Mouse (Mus musculus) forebrain, postnatal 0 days (tissue): ENCODE results near the gene Cdr2. TPM values are rescaled to one million over a fixed set of nuclear protein-coding genes. Genes with fewer than 3 reads are reported as not detected.
A peak's percentile ranks its signal among the peaks of the same experiment; 100 is the strongest.
"Not testable (repeated sequence)": the region's sequence is repeated elsewhere in the genome, so short reads cannot be mapped to it uniquely, and the experiment has no call there.

Experiments used
- ATAC-seq: fragments of 200-750 bp; cut with Nextera tagmentation; 2 replicates; pipeline ENCODE4 v1.8.0; 2017; ENCODE audit warnings: mild to moderate bottlenecking, moderate library complexity
- DNase-seq: peaks from one replicate; pipeline ENCODE4 v3.0.0-alpha.2; 2015
- H3K27ac ChIP-seq: fragments of 300-500 bp; sonication (generic); 2 replicates; pipeline ENCODE4 v1.5.1; 2014; ENCODE audit warnings: low read depth, mild to moderate bottlenecking, antibody characterized with exemption, low read length, moderate library complexity, mixed read lengths
- H3K27me3 ChIP-seq: fragments of 300-500 bp; sonication (generic); 2 replicates; pipeline ENCODE4 v1.6.1; 2014; ENCODE audit warnings: mild to moderate bottlenecking, low read length, mixed read lengths; ENCODE audit not compliant: insufficient read depth
- H3K36me3 ChIP-seq: fragments of 300-500 bp; sonication (generic); 2 replicates; pipeline ENCODE4 v1.6.1; 2014; ENCODE audit warnings: mild to moderate bottlenecking, moderate library complexity; ENCODE audit not compliant: insufficient read depth
- H3K4me1 ChIP-seq: fragments of 300-500 bp; sonication (generic); 2 replicates; pipeline ENCODE4 v1.6.1; 2014; ENCODE audit warnings: antibody characterized with exemption; ENCODE audit not compliant: insufficient read depth
- H3K4me2 ChIP-seq: fragments of 300-500 bp; sonication (generic); 2 replicates; pipeline ENCODE4 v1.6.1; 2014; ENCODE audit warnings: low read depth, mild to moderate bottlenecking, moderate library complexity
- H3K4me3 ChIP-seq: fragments of 300-500 bp; sonication (generic); 2 replicates; pipeline ENCODE4 v1.5.1; 2014; ENCODE audit warnings: low read depth, low read length, mixed read lengths
- H3K9ac ChIP-seq: fragments of 300-500 bp; sonication (generic); 2 replicates; pipeline ENCODE4 v1.6.1; 2014; ENCODE audit warnings: mild to moderate bottlenecking
- H3K9me3 ChIP-seq: fragments of 300-500 bp; sonication (generic); 2 replicates; pipeline ENCODE4 v1.6.1; 2016; ENCODE audit warnings: low read length
- CTCF ChIP-seq: sonication (generic); IDR thresholded peaks from 2 replicates; pipeline ENCODE4 v1.5.1; 2016; ENCODE audit warnings: antibody characterized with exemption, control low read depth, low read depth
- WGBS: fragments of 180-500 bp; shearing (Covaris S2); extraction: QIAGEN DNeasy Blood & Tissue Kit; methylation state at CpG from one replicate; pipeline ENCODE4 v1.1.7; 2014; 5-methylcytosine and 5-hydroxymethylcytosine counted together
- polyA plus RNA-seq: library from polyadenylated mRNA; unstranded; fragments of >200 nt; fragmentation: Nextera tagmentation; extraction: Ambion mirVana; gene quantifications from 2 replicates; pipeline ENCODE4 v1.2.1, GENCODE M21; 2015
- total RNA-seq: library from RNA; depleted of rRNA; stranded (reverse); fragments of >200 nt; gene quantifications from 2 replicates; pipeline ENCODE4 v1.2.3, GENCODE M21; 2014; rRNA removed

Gene Cdr2
- 20.2 and 21.2 TPM in 2 replicates for total RNA-seq
- 5.4 and 5.8 TPM in 2 replicates for polyA plus RNA-seq

GRCm38 (mm10) chr7:120982200-120982841 is at the start of gene Cdr2, which contains the start of gene Mfsd13b:
Cdr2 (minus strand) TSS chr7:120982312.
Mfsd13b (plus strand) TSS chr7:120982509.
- DNase-seq (peak; percentile 98), ATAC-seq (peak; percentile 99)
- Histone ChIP-seq H3K4me1 (peaks cover 6% of the 10 kb centered on the region; the same call in 1 of the 2 replicates), H3K4me3 (peak within 1 kb of the TSS; percentile 69), H3K4me2 (peak within 1 kb of the TSS; percentile 94), H3K27me3 (no peaks in the 10 kb centered on the region; the same call in 1 of the 2 replicates), H3K27ac (no peak within 1 kb of the TSS), H3K36me3 (no peaks in the 10 kb centered on the region), H3K9me3 (no peaks in the 10 kb centered on the region), H3K9ac (peak within 1 kb of the TSS; percentile 61)
- under 1% methylated on average over 46 of the region's 46 CpGs for WGBS
- TF ChIP-seq CTCF: no peak

GRCm38 (mm10) chr7:121029947-121030346 is 47.8 kb upstream of the Cdr2 start:
- not testable (repeated sequence) for ATAC-seq, H3K9ac ChIP-seq, H3K4me1 ChIP-seq

DNA sequence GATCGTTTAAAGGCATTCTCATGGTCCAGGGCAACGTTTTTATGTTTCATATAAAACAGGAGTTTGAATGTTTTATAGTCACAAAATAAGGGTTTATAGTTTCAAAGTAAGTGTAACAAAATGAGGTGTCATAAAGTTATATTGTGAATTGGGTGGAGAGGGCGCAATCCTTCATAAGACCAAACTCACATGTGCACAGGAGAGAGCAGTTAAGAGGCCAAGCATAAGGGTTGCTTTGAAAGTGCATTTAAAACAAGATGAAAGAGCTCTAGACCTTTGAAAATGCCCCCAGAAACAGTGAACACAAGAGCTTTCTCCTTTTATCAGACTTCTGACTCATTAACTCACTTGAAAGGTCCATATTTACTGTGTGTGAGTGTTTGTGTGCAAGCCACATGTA is 44.2 kb upstream of the Cdr2 start:
- DNase-seq: no peak
- 73% methylated on average over 3 of the region's 3 CpGs for WGBS
- TF ChIP-seq CTCF: no peak
- Histone ChIP-seq H3K4me3 (no peak overlapping the region), H3K9me3 (no peaks in the 10 kb centered on the region), H3K27ac (no peak overlapping the region), H3K4me2 (no peak overlapping the region), H3K4me1 (no peaks in the 10 kb centered on the region), H3K27me3 (no peaks in the 10 kb centered on the region; the same call in 1 of the 2 replicates), H3K9ac (no peak overlapping the region), H3K36me3 (no peaks in the 10 kb centered on the region)
- ATAC-seq: no peak

More at GRCm38 (mm10) chr7:121029947-121030346, 47.8 kb upstream of the Cdr2 start:
- not testable (repeated sequence) for H3K36me3 ChIP-seq, H3K4me2 ChIP-seq, H3K9me3 ChIP-seq, H3K4me3 ChIP-seq, H3K27ac ChIP-seq, H3K27me3 ChIP-seq, DNase-seq

- DNase-seq (no peak), ATAC-seq (no peak)
- Histone ChIP-seq H3K4me3 (no peak overlapping the region), H3K9ac (no peak overlapping the region), H3K27me3 (no peaks in the 10 kb centered on the region; the same call in 1 of the 2 replicates), H3K4me2 (no peak overlapping the region), H3K36me3 (no peaks in the 10 kb centered on the region), H3K4me1 (no peaks in the 10 kb centered on the region), H3K27ac (no peak overlapping the region), H3K9me3 (no peaks in the 10 kb centered on the region)
- 80% methylated on average over 6 of the region's 6 CpGs for WGBS
- TF ChIP-seq CTCF: no peak
Measured at GRCm38 (mm10) chr7:121025221-121026008, 43.3 kb upstream of the Cdr2 start.

DNA sequence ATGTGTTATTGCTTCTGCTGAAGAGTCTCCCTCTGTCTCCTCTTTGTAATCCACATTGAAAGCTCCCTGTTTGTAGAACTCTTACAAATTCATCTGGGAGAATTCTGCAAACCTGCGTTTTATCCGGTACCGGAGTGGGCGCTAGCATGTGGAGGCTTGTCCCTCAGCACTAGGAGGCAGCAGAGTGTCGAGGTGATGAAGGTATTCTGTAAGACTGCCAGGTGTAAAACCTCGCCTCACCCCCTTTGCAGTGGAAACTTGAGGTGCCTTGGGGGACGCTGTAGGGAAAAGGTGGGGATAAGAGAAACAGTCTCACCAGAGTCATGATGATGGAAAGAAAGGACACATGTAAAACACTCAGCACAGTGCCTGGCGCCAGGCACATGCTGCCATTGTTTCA is 38.2 kb upstream of the Cdr2 start:
- Histone ChIP-seq H3K4me3 (no peak overlapping the region), H3K36me3 (no peaks in the 10 kb centered on the region), H3K27ac (no peak overlapping the region), H3K9ac (no peak overlapping the region), H3K4me2 (no peak overlapping the region), H3K9me3 (no peaks in the 10 kb centered on the region), H3K4me1 (no peaks in the 10 kb centered on the region), H3K27me3 (no peaks in the 10 kb centered on the region)
- TF ChIP-seq CTCF: peak; percentile 20; the same call in 1 of the 2 replicates
- DNase-seq (no peak), ATAC-seq (no peak)
- 38% methylated on average over 8 of the region's 8 CpGs for WGBS

GRCm38 (mm10) chr7:121018778-121019177 is 36.7 kb upstream of the Cdr2 start:
- no peak for TF ChIP-seq CTCF
- no peaks in the 10 kb centered on the region for H3K27me3 ChIP-seq
- no peaks in the 10 kb centered on the region for H3K9me3 ChIP-seq
- H3K4me3 ChIP-seq: no peak overlapping the region
- WGBS: 92% methylated on average over 3 of the region's 3 CpGs
- H3K4me1 ChIP-seq: no peaks in the 10 kb centered on the region
- no peaks in the 10 kb centered on the region for H3K36me3 ChIP-seq
- H3K27ac ChIP-seq: no peak overlapping the region
- no peak overlapping the region for H3K9ac ChIP-seq
- DNase-seq (no peak), ATAC-seq (no peak)
- H3K4me2 ChIP-seq: no peak overlapping the region

- no peak for ATAC-seq
- H3K4me3 ChIP-seq: no peak overlapping the region
- 90% methylated on average over 10 of the region's 10 CpGs for WGBS
Measured at GRCm38 (mm10) chr7:121014486-121014885, 32.4 kb upstream of the Cdr2 start.

More at GRCm38 (mm10) chr7:121014486-121014885, 32.4 kb upstream of the Cdr2 start:
- TF ChIP-seq CTCF: no peak
- Histone ChIP-seq H3K4me2 (no peak overlapping the region), H3K4me1 (no peaks in the 10 kb centered on the region), H3K9ac (no peak overlapping the region), H3K36me3 (no peaks in the 10 kb centered on the region), H3K27me3 (no peaks in the 10 kb centered on the region), H3K9me3 (no peaks in the 10 kb centered on the region), H3K27ac (no peak overlapping the region)
- DNase-seq: no peak
